Comparison of ENCODE assay signal across 18 mouse cellular contexts in the genomic region with DNA sequence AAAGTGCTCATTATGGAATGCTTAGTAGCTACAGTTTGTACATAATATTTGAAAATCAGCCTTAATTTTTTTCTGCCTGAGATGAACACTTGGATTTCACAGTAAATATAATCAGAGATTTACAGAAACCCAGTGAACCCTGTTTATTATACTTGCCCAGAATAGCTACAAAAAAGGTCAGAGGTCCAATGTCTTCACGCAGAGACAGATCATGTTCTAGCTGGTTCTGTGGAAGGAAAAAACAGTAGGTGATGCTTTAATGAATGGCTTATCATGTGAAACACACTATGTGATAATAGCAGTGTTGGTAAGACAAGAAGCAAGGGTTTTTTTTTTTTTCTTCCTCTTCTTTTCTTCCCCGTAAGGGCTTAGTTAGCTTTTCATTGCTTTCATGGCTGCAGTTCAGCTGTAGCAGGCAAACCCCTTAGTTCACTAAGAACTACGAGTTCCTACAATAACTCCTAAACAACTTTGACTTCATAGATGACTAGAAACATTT.
"Had no signal": no experiment of that assay in that cellular context is flagged by ENCODE, and none has a peak within 500 bp of the region (broad histone marks: within the 10 kb centered on the region; RNA-seq: fewer than 3 reads in every experiment).

No protein-coding gene starts in this region.

- DNase-seq: lung, embryonic 14.5 days; lung, postnatal 10 days; lung, postnatal 4 days; midbrain, embryonic 14.5 days; retina, postnatal 1 day; right cerebral cortex, adult 18-20 months; right cerebral cortex, postnatal 25 days; right cerebral cortex, postnatal 4 days; spleen, adult 18-20 months; thymus, adult 18-20 months; thymus, postnatal 14 days; thymus, postnatal 36 days had no signal

- H3K9me3 ChIP-seq: midbrain, embryonic 10.5 days; midbrain, embryonic 12.5 days; neural tube, embryonic 13.5 days; neural tube, embryonic 15.5 days had no signal

- H3K4me1 ChIP-seq: midbrain, embryonic 10.5 days; midbrain, embryonic 12.5 days; neural tube, embryonic 13.5 days; neural tube, embryonic 15.5 days had no signal

- H3K4me3 ChIP-seq: midbrain, embryonic 10.5 days; midbrain, embryonic 12.5 days; myocyte; neural tube, embryonic 13.5 days; neural tube, embryonic 15.5 days had no signal

- H3K9ac ChIP-seq: lung, embryonic 14.5 days; midbrain, embryonic 12.5 days; neural tube, embryonic 13.5 days; neural tube, embryonic 15.5 days had no signal

- H3K27me3 ChIP-seq: midbrain, embryonic 12.5 days; neural tube, embryonic 13.5 days; neural tube, embryonic 15.5 days had no signal

- H3K4me2 ChIP-seq: lung, embryonic 14.5 days; midbrain, embryonic 12.5 days; neural tube, embryonic 13.5 days; neural tube, embryonic 15.5 days had no signal

- ATAC-seq: midbrain, embryonic 16.5 days had no signal

- H3K27ac ChIP-seq: midbrain, embryonic 10.5 days; midbrain, embryonic 12.5 days; neural tube, embryonic 13.5 days; neural tube, embryonic 15.5 days had no signal

- H3K36me3 ChIP-seq: midbrain, embryonic 10.5 days; midbrain, embryonic 12.5 days; neural tube, embryonic 13.5 days; neural tube, embryonic 15.5 days had no signal
